Mouse (Mus musculus) hindbrain, embryonic 13.5 days (tissue): ENCODE data around the gene Tmem25. TPM values are rescaled to one million over a fixed set of nuclear protein-coding genes. Genes with fewer than 3 reads are reported as not detected.
"Not testable (repeated sequence)": the region's sequence is repeated elsewhere in the genome, so short reads cannot be mapped to it uniquely, and the experiment has no call there.

Source experiments
- ATAC-seq: fragments of 200-750 bp; cut with Nextera tagmentation; 2 replicates; pipeline ENCODE4 v1.8.0; 2017; ENCODE audit warnings: moderate TSS enrichment; ENCODE audit not compliant: low FRiP score
- H3K27ac ChIP-seq: fragments of 300-500 bp; sonication (generic); 2 replicates; pipeline ENCODE4 v1.5.1; 2015; ENCODE audit warnings: inconsistent platforms, mild to moderate bottlenecking, moderate library complexity
- H3K27me3 ChIP-seq: fragments of 300-500 bp; sonication (generic); 2 replicates; pipeline ENCODE4 v1.6.1; 2015; ENCODE audit warnings: mild to moderate bottlenecking, inconsistent platforms
- H3K36me3 ChIP-seq: fragments of 300-500 bp; sonication (generic); 2 replicates; pipeline ENCODE4 v1.6.1; 2015; ENCODE audit warnings: mild to moderate bottlenecking, inconsistent platforms
- H3K4me1 ChIP-seq: fragments of 300-500 bp; sonication (generic); replicated peaks from 2 replicates; pipeline ENCODE4 v1.6.1; 2015; ENCODE audit warnings: inconsistent platforms
- H3K4me2 ChIP-seq: fragments of 300-500 bp; sonication (generic); 2 replicates; pipeline ENCODE4 v1.6.1; 2015; ENCODE audit warnings: inconsistent platforms, mild to moderate bottlenecking, moderate library complexity
- H3K4me3 ChIP-seq: fragments of 300-500 bp; sonication (generic); 2 replicates; pipeline ENCODE4 v1.5.1; 2015; ENCODE audit warnings: mild to moderate bottlenecking, inconsistent platforms
- H3K9ac ChIP-seq: fragments of 300-500 bp; sonication (generic); 2 replicates; pipeline ENCODE4 v1.6.1; 2015; ENCODE audit warnings: mild to moderate bottlenecking, inconsistent platforms
- H3K9me3 ChIP-seq: fragments of 300-500 bp; sonication (generic); 2 replicates; pipeline ENCODE4 v1.6.1; 2016; ENCODE audit warnings: inconsistent platforms
- WGBS: fragments of 180-500 bp; shearing (Covaris S2); methylation state at CpG from one replicate; pipeline ENCODE4 v1.1.7; 2015; 5-methylcytosine and 5-hydroxymethylcytosine counted together
- polyA plus RNA-seq: library from polyadenylated mRNA; unstranded; fragments of >200 nt; fragmentation: Nextera tagmentation; extraction: Ambion mirVana; gene quantifications from 2 replicates; pipeline ENCODE4 v1.2.1, GENCODE M21; 2015

Tmem25 gene
- polyA plus RNA-seq, 1 experiment from 2014 or later: 10.9 TPM

DNA sequence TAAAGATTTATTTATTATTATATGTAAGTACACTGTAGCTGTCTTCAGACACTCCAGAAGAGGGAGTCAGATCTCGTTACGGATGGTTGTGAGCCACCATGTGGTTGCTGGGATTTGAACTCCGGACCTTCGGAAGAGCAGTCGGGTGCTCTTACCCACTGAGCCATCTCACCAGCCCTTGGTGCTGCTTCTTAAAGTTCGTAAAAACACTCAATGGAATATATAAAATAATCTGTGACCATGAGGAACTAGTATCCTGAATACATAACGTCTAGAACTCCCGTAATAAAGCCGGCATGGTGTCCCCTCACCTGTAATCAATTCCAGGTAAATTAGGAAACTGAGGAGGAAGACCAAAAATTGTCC lies 31.1 kb downstream of the Tmem25 start:
- H3K9ac ChIP-seq, H3K9me3 ChIP-seq, H3K27me3 ChIP-seq, H3K36me3 ChIP-seq, ATAC-seq: not testable (repeated sequence)
- H3K27ac ChIP-seq: peak overlapping the region; percentile 71
- peak overlapping the region; percentile 97 for H3K4me3 ChIP-seq
- 0 out of 2 replicates have a peak overlapping the region, but pooled peaks have one; percentile 21 for H3K4me2 ChIP-seq
- WGBS: 39% methylated on average over 8 of the region's 9 CpGs
- H3K4me1 ChIP-seq: peaks cover 25% of the 10 kb centered on the region

DNA sequence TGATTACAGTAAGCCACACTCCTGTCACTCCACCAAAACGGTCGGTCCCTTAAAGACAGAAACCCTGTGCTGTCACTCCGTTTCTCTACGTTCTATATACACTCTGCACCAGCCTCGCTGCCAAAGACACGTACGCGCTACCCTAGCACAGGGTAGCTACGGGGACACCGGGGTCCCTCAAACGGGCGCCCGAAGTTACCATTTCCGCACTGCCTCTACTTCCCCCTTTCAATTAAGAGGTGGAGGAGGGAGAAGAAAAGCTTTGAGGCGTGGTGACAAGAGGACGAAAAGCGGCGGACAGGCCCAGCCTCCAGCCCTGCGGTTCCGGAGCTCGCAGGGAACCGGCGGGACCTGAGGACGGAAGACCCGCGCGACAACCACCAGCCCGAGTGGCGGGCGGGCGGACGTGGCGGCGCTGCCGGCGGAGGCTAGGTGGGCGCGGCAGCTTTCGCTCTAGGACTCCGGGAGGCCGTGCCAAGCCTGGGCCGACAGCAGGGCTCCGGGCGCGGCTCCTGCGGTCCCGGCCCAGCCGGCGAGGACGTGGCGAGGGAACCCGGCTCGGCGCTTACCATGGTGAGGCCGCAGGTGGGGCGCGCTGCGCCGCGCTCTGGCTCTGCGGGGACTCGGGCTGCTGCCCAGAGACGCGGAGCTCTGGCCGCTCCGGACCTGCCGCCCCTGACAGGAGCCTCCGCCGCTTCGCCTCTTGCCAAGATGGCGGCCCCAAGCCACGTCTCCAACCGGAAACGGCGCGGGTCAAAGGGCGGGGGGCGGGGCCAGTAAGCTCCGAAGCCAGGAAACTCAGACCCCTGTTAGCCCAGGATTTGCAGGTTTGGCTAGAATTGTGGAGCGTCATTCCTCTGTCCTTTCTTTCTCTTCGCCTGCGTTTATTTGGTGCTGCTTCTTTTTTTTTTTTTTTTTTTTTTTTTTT lies 31.7 kb downstream of the Tmem25 start, which contains the start of the genes Arcn1 and Ift46:
Gene Arcn1 (minus strand): TSS at position 745 of the 928 bp plus-strand sequence.
Gene Ift46 (plus strand): TSS at position 808 of the 928 bp plus-strand sequence.
- Histone ChIP-seq H3K9ac (peak within 1 kb of the TSS; percentile 97), H3K4me2 (peak within 1 kb of the TSS; percentile 72), H3K36me3 (no peaks in the 10 kb centered on the region), H3K4me3 (peak within 1 kb of the TSS; percentile 97), H3K4me1 (peaks cover 28% of the 10 kb centered on the region), H3K27ac (peak within 1 kb of the TSS; percentile 97), H3K27me3 (no peaks in the 10 kb centered on the region), H3K9me3 (no peaks in the 10 kb centered on the region)
- under 1% methylated on average over 82 of the region's 82 CpGs for WGBS
- peak; percentile 93 for ATAC-seq

DNA sequence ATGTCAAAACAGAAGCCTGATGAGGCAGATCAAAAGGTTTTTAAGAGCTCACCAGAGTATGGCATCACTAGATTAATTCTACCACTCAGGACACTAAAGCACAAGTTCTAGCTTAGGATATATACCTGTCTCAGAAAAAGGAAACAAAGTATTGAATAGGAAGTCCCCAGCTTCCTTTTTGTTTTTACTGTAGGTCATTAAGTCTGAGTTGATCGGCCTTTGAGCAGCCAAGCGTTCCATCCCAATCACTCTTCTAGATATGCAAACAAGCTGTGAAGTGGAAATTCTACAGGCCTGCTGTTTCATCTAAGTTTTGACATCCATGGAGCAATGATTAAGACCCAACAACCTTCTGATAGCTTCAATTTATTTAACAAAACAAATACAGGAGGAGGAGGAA lies 38.2 kb downstream of the Tmem25 start:
- Histone ChIP-seq H3K4me1 (peaks cover 22% of the 10 kb centered on the region), H3K27ac (no peak overlapping the region), H3K27me3 (no peaks in the 10 kb centered on the region), H3K9me3 (no peaks in the 10 kb centered on the region), H3K9ac (no peak overlapping the region), H3K4me2 (no peak overlapping the region), H3K36me3 (peaks cover 24% of the 10 kb centered on the region), H3K4me3 (no peak overlapping the region)
- 87% methylated on average over 2 of the region's 2 CpGs for WGBS
- no peak for ATAC-seq

DNA sequence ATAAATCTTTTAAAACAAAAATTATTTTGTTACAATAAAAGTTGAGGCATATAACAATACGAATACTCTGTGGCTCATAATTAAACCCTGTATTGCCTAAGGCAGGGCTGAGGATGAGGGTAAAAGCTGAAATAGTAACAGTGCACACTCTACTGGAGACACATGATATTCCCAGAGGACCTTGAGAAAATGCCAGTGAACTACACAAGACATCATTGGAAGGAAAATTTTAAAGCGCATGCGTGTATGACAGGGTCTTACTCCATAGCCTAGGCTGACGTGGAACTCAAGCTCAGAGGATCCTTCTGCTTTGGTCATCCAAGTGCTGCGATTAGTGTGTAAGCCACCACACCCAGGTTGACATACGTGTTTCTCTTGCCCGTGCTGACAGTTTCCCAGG lies 50.6 kb downstream of the Tmem25 start:
- peaks cover 87% of the 10 kb centered on the region for H3K36me3 ChIP-seq
- no peak overlapping the region for H3K9ac ChIP-seq
- no peak overlapping the region for H3K4me3 ChIP-seq
- 91% methylated on average over 7 of the region's 7 CpGs for WGBS
- no peaks in the 10 kb centered on the region for H3K4me1 ChIP-seq
- H3K27ac ChIP-seq: no peak overlapping the region
- no peak for ATAC-seq
- H3K9me3 ChIP-seq: no peaks in the 10 kb centered on the region
- no peaks in the 10 kb centered on the region for H3K27me3 ChIP-seq
- no peak overlapping the region for H3K4me2 ChIP-seq

DNA sequence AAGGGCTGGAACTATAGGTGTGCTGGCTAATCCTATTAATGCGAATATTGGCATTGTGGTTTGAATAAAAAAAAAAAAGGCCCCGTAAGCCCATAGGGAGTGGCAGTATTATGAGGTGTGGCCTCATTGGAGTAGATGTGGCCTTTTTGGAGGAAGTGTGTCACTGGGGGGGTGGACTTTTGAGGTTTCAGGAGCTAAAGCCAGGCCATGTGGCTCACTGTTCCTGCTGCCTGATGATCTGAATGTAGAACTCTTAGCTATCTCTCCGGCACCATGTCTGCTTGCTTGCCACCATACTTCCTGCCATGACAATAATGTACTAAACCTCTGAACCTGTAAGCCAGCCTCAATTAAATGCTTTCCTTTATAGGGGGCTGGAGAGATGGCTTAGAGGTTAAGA lies 51.8 kb downstream of the Tmem25 start:
- ATAC-seq: no peak
- no peaks in the 10 kb centered on the region for H3K4me1 ChIP-seq
- peaks cover 92% of the 10 kb centered on the region for H3K36me3 ChIP-seq
- 96% methylated on average over 3 of the region's 3 CpGs for WGBS
- H3K27me3 ChIP-seq: no peaks in the 10 kb centered on the region
- H3K4me3 ChIP-seq: no peak overlapping the region
- no peaks in the 10 kb centered on the region for H3K9me3 ChIP-seq
- H3K9ac ChIP-seq: no peak overlapping the region
- H3K27ac ChIP-seq: no peak overlapping the region
- no peak overlapping the region for H3K4me2 ChIP-seq

DNA sequence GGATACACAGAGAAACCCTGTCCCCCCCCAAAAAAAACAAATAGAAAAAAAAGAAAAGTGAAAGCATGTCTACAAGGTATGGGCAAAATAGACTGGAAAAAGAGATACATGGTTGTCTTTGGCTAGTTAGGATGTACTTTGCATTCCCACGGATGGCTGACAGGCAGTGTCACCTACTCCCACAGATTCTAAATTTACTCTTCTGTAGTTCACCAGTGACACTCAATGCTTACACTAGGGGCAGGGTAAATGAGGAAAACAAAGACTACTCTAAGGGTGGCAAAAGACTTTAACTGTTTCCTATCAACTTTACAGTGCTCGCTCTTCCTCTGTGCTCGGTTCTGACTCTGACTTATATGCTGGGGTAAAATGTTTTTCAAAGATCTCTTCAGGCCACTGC lies 52.4 kb downstream of the Tmem25 start:
- no peak overlapping the region for H3K4me2 ChIP-seq
- H3K36me3 ChIP-seq: peaks cover 88% of the 10 kb centered on the region

DNA sequence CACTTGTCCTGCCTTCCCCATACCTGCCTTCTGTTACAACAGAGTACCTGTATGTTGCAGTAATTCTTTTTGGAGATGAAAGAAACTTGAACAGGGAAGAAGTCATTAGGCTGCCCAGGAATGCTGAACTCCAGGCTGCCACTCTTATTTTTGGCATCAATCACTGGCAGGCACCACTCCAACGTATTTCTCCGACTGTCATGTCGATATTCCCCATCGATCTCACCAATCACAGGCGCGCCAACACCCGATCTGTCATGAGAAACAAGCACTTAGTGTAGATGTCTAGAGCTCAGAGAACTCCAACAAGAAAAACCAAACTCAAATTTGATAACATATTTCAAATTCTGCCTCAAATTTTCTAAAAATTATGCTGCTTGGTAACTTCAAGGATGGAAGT lies 53.7 kb downstream of the Tmem25 start:
- Histone ChIP-seq H3K4me3 (no peak overlapping the region), H3K9me3 (no peaks in the 10 kb centered on the region), H3K4me1 (no peaks in the 10 kb centered on the region), H3K27ac (no peak overlapping the region), H3K36me3 (peaks cover 82% of the 10 kb centered on the region), H3K9ac (no peak overlapping the region), H3K27me3 (no peaks in the 10 kb centered on the region), H3K4me2 (no peak overlapping the region)
- WGBS: 92% methylated on average over 7 of the region's 7 CpGs
- no peak for ATAC-seq

More for the DNA sequence above, 52.4 kb downstream of the Tmem25 start:
- 95% methylated on average over 3 of the region's 3 CpGs for WGBS
- Histone ChIP-seq H3K4me1 (no peaks in the 10 kb centered on the region), H3K4me3 (no peak overlapping the region), H3K27ac (no peak overlapping the region), H3K27me3 (no peaks in the 10 kb centered on the region), H3K9me3 (no peaks in the 10 kb centered on the region), H3K9ac (no peak overlapping the region)
- ATAC-seq: no peak

Other genes with a start within 250 kb of the Tmem25 start
- 0.10 TPM in 1 of 2 replicates, not detected in the other for gene Cxcr5, start 237.4 kb downstream of the Tmem25 start, polyA plus RNA-seq
- 26.1 and 28.2 TPM in 2 replicates for gene Ddx6, start 194.4 kb downstream of the Tmem25 start, polyA plus RNA-seq
- not detected in 2 replicates for gene Treh, start 126.1 kb downstream of the Tmem25 start, polyA plus RNA-seq
- gene Phldb1, start 64.1 kb downstream of the Tmem25 start, polyA plus RNA-seq: 44.5 and 48.8 TPM in 2 replicates
- 142 and 143 TPM in 2 replicates for gene Arcn1, start 31.5 kb downstream of the Tmem25 start, polyA plus RNA-seq
- gene Ift46, start 31.4 kb downstream of the Tmem25 start, polyA plus RNA-seq: 158 and 163 TPM in 2 replicates
- 0.55 TPM in 1 of 2 replicates, not detected in the other for gene Ttc36, start 3.8 kb upstream of the Tmem25 start, polyA plus RNA-seq
- 15.8 and 20.6 TPM in 2 replicates for gene Kmt2a, start 82.0 kb upstream of the Tmem25 start, polyA plus RNA-seq
- gene Atp5l, start 121.4 kb upstream of the Tmem25 start, polyA plus RNA-seq: 795 and 863 TPM in 2 replicates
- gene Ube4a, start 166.3 kb upstream of the Tmem25 start, polyA plus RNA-seq: 35.6 and 37.7 TPM in 2 replicates
- gene Cd3g, start 181.1 kb upstream of the Tmem25 start, polyA plus RNA-seq: not detected in 2 replicates
- not detected in 2 replicates for gene Cd3d, start 182.5 kb upstream of the Tmem25 start, polyA plus RNA-seq
- gene Cd3e, start 210.3 kb upstream of the Tmem25 start, polyA plus RNA-seq: not detected in 2 replicates
- gene Mpzl2, start 240.5 kb upstream of the Tmem25 start, polyA plus RNA-seq: 0.35 and 0.45 TPM in 2 replicates